Mouse (Mus musculus) thymus, postnatal 10 days (tissue): ENCODE measurements at regions not wholly inside any gene's neighbourhood (a gene's known extent, or its start where the extent isn't known, plus 50 kb on each side); places are given as distances from the start of the nearest gene placed in this dataset.

Experiments used
- DNase-seq, 2 experiments: peaks; one replicate each; pipeline ENCODE4 v3.0.0; 2021; ENCODE audit warnings: low spot score in 2 of 2

- DNase-seq = no peak
These were observed 83.1 kb upstream of the Pcdh8 start for GRCm38 (mm10) chr14:79854216-79854615.

DNA sequence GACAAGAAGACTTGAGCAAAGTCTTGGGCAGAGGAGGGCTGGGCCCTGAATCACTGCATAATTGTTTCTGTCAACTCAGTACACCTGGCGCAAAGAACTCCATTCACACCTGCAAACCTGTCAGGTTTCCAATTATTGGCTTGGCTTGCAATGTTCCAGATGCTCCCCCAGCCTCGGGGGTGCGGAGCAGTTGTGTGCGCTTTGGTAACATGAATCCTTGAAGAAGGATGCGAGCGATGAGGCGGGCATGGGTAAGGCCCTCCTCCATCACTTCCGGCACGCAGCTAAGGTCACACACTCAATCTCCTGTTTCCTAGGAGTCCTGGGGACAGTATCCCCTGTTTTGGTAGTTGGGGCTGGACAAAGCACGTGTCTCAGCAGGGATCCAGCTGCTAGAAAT, 81.6 kb upstream of the Pcdh8 start:
- no peak for DNase-seq

GRCm38 (mm10) chr14:79851795-79852194, 80.7 kb upstream of the Pcdh8 start:
- DNase-seq = no peak

- no peak for DNase-seq
These were observed 80.1 kb upstream of the Pcdh8 start for GRCm38 (mm10) chr14:79851231-79851630.

- DNase-seq = no peak
These were observed 78.7 kb upstream of the Pcdh8 start for GRCm38 (mm10) chr14:79849617-79850435.

- DNase-seq = no peak
These were observed 77.0 kb upstream of the Pcdh8 start for GRCm38 (mm10) chr14:79848116-79848515.

- no peak for DNase-seq
These were observed 73.2 kb upstream of the Pcdh8 start for GRCm38 (mm10) chr14:79844306-79844705.

- no peak for DNase-seq
These were observed 72.0 kb upstream of the Pcdh8 start for GRCm38 (mm10) chr14:79843135-79843550.

- DNase-seq = no peak
These were observed 71.6 kb upstream of the Pcdh8 start for GRCm38 (mm10) chr14:79842734-79843133.

DNA sequence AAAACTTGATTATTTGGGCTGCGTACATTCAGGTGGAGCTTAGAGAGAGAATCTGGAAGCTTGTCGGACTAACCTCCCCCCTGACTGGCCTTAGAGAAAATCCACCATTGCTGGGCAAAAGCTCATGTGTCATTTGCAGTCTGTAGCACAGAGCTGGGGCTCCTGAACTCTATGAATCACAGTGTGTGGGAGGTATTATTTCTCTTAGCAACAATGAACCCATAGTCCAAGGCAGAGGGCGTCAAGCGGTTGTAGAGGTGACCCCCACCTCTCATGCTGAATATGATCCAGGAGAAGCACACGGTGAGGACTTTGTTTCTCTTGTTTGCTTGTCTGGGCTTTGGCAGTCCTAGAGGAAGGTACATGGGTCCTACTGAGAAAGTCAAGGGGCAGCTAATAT, 66.0 kb upstream of the Pcdh8 start:
- DNase-seq = no peak

DNA sequence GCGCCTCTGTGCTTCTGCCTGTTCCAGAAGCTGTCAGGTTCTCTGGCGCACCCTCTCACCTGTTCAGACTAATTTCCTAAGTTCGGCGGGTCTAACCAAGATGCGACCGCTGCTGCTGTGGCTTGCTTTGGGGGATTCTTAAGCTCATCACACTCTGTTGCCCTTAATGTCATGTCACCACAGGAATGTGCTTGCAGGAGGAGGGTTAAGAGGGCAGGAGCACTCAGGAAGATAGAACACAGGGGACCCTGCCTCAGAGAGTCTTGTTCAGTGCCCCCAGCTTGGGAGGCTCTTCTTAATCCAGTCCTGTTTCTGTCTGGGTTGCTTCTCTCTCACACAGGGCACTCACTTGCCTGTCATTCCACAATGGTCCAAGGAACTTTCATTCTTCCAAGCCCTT, 65.1 kb upstream of the Pcdh8 start:
- no peak for DNase-seq

- no peak for DNase-seq
These were observed 53.7 kb upstream of the Pcdh8 start for GRCm38 (mm10) chr14:79824670-79825446.

GRCm38 (mm10) chr14:79822453-79823117, 51.5 kb upstream of the Pcdh8 start:
- no peak for DNase-seq

DNA sequence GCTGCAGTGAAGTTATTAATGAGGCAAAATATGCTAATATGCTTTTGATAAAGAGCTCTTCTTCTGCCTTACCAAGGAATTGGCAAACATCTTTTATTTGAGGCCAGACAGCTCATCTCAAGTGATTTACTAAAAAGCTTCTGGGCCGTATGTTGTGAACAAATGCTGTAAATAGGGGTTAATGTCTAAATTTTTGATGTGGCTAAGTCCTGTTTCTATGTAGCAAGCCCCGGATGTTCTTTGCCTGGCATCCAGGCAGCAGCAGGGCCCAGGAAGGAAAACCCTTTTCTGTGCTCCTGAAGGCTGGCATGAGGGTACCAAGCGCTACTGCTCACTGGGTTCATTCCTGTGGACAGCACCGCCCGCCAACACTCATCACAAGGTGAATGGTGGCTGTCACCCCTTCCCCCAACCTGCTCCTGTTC, 50.9 kb upstream of the Pcdh8 start:
- no peak for DNase-seq

- DNase-seq = no peak
These were observed 50.4 kb upstream of the Pcdh8 start for GRCm38 (mm10) chr14:79821352-79822010.
